Mouse (Mus musculus) adrenal gland, postnatal 4 days (tissue): ENCODE results near the gene Lats1. TPM values are rescaled to one million over a fixed set of nuclear protein-coding genes. Genes with fewer than 3 reads are reported as not detected.

Experiments
- DNase-seq, 2 experiments: peaks; one replicate each; pipeline ENCODE4 v3.0.0; 2021 to 2022; ENCODE audit warnings: low spot score in 2 of 2, mixed read lengths in 2 of 2
- long read RNA-seq, 2 experiments: library from polyadenylated mRNA; stranded (forward); transcript quantifications; one replicate each; pipeline ENCODE4 v2.0.0; 2021
- total RNA-seq, 2 experiments: library from RNA; stranded (reverse); gene quantifications; 2 replicates each; pipeline ENCODE4 v1.2.3; 2021

Gene Lats1
- total RNA-seq = 10 to 100 TPM; 63.5 to 65.9 TPM
- long read RNA-seq, experiment 1, full-length matches to known transcripts = 1 of 10 reads
- long read RNA-seq, experiment 1, partial matches to known transcripts = 2 of 10 reads
- long read RNA-seq, experiment 1, other reads (novel, unspliced or antisense) = 7 of 10 reads
- long read RNA-seq, experiment 2, partial matches to known transcripts = 7 of 20 reads
- long read RNA-seq, experiment 2, other reads (novel, unspliced or antisense) = 13 of 20 reads

- peak; percentile 84 to 85 for DNase-seq
Observed at GRCm38 (mm10) chr10:7680731-7681301, at the start of gene Lats1, which contains the start of gene Pcmt1. TSS of gene Lats1 (plus strand) at chr10:7681214. TSS of gene Pcmt1 (minus strand) at chr10:7681136.

DNA sequence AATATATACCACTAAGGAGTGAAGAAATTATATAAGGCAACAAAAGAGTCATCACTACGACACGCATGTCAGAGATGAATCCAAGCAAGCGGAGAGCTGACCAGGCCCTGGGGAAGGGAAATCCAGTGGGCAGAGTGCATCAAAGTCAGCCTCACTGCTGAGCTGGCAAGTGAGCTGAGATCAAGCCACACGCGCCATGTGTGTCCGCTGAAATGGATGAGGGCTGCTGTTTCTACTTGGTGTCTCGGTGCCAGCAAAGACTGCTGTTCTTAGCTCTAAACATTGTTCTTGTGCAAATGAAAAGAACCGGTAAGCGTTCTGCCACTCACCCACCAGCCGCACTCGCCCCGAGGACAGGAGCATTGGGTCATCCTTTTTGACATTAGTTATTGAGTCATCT is 40.6 kb upstream of the Lats1 start:
- no peak for DNase-seq

GRCm38 (mm10) chr10:7645911-7646310 is 35.1 kb upstream of the Lats1 start:
- DNase-seq = no peak

GRCm38 (mm10) chr10:7649059-7649458 is 32.0 kb upstream of the Lats1 start:
- no peak for DNase-seq

- DNase-seq = no peak
Observed at GRCm38 (mm10) chr10:7651057-7651456, 30.0 kb upstream of the Lats1 start.

GRCm38 (mm10) chr10:7662471-7663141 is 18.4 kb upstream of the Lats1 start:
- DNase-seq = peak; percentile 6 to 66

DNA sequence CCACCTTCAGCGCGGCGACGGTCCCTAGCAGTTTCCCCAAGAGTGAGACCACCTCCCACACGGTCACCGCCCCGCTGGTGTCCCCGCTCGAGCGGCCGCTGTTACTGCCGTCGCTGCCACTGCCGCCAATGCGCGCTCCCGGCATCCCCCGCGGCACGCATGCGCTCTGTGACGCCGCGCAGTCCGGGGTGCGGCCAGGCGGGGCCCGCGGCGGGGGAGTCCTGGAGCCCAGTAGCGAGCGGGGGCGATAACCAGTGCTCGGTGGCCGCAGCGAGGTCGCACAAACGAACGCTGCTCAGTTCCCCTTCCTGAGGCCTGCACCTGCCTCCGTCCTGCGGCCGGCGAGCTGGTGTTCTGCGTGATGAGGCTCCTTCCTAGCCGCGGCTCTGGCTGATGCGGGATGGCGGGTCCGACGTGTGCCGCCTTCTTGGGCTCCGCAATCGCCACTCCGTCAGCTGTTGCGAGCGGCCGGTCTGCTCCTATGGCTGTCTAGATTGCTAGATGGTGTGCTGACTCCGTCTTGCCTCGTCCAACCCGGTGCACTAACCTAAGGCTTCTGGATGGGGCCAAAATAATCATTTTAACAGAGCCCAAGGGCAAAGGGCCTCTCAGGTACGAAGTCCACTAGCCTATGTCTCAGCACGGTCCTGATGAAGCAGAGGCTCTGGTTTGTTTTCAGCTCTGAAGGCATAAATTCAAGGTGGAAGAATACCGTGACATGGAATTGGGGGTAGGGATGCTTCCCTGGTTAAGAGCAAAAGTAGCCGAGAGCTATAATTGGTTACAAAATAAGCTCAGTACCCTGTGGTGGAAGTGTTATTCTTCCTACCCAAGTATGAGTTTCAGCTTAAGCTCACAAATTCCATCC is 17.6 kb upstream of the Lats1 start:
- peak; percentile 86 to 88 for DNase-seq

DNA sequence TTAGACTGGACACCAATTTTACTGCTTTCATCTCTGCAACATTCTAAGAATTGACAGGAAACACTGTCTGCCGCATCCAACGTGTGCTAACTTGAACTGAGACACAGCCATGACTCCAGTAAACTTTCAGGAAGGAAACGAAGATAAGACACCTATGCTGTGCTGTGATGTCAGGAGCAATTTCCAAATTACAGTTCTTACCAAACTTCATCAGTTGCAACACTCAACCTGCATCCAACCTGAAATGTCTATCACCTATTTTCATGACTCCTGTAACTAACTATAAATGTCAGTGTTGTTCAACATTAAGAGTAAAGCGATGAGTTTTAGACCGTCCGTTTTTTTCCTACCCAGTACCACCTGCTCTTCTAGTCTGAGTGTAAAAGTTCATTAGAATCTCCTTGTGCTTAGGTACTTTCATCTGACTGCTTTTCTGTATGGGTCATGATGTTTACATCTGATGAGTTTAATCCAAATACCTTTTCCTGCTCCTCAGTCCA is 16.9 kb upstream of the Lats1 start:
- DNase-seq = no peak

DNA sequence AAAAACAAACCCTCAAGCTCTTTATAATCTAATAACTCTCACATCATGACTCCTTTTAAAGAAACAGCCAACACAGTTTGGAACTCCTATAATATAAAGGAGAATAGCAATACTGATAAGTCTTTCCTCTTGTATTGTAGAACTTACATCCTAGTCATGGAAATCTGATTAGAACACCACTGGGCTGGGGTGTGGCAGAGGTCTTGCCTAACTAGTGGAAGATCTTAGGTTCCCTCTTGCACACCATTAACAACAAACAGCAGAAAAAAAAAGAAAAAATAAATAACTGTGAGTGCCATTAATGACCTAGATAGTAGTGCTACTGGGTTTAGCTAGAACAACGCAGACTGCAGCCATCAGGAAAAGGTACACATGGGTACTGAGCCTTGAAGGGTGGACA is 16.1 kb upstream of the Lats1 start:
- DNase-seq = no peak

DNA sequence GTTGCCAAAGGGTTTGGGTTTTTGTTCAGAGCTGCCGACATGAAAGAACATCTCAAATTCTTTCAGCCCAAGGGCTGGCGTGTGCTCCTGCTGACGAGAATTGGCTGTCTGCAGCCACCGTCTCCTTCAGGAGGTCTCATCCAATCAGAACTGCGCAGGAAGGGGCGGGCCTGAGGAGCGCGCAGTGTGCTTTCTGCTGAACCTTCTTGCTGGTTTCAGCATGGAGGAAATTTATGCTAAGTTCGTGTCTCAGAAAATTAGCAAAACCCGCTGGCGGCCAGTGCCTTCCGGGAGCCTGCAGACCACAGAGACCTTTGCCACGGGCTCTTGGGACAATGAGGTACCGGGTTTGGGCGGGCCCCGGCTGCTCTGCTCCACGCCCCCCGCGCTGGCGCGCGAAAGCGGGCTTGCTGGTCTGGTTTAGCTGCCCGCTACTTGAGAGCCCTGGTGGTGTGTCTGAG is 13.6 kb upstream of the Lats1 start, which contains the start of gene Nup43:
TSS of gene Nup43 (plus strand) at position 162 of the 461 bp plus-strand sequence.
- peak; percentile 77 to 78 for DNase-seq

DNA sequence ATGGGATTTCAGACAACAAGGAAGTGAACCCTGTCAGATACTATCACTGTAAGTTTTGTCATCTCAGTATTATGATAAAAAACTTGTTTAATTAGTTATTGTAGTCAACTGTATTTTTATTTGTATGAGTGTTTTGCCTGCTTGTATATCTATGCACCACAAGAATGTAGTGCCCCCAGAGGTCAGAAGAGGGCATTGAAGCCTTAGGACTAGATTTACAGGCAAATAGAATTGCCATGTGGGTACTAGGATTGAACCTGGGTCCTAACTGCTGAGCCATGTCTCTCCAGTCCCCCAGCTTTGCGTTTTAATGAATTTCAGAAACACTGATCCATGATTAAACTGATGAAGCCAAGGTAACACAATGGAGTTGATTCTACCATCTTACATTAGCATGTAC is 7.3 kb upstream of the Lats1 start:
- no peak for DNase-seq

DNA sequence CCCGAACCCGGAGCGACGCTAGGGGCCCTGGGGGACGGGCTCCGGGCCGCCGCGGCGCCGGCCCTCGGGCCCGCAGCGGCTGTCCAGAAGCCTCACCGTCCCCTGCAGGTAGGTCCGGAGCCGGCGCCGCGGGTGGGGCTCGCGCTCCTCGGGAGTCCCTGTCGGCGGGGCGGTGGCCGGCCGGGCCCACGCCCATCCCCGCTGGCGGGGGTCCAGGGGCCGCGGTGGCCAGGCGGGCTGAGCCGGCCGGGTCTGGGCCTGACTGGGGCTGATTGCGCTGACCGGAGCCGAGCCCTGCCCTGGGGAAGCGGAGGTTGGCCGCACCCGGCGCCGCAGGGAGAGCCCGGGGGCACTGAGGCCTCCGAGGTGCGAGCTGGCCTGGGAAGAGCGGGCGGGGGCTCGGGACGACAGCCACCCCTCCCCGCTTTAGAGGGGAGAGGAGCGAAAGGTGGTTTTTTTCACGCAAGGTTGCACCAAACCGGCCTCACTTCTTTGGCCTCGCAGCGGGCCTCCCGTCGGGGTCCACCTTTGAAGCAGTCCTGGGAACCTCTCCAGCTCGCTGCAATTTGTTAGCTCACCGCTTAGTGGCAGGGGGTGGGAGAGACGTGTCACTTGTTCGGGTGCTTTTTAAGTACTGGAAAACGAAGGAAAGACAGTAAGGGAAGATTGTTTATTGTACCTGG is 470 bp downstream of the Lats1 start:
- peak; percentile 48 to 57 for DNase-seq

- no peak for DNase-seq
Observed at GRCm38 (mm10) chr10:7682249-7682648, 1.2 kb downstream of the Lats1 start.

GRCm38 (mm10) chr10:7686902-7687301 is 5.9 kb downstream of the Lats1 start:
- DNase-seq = no peak

DNA sequence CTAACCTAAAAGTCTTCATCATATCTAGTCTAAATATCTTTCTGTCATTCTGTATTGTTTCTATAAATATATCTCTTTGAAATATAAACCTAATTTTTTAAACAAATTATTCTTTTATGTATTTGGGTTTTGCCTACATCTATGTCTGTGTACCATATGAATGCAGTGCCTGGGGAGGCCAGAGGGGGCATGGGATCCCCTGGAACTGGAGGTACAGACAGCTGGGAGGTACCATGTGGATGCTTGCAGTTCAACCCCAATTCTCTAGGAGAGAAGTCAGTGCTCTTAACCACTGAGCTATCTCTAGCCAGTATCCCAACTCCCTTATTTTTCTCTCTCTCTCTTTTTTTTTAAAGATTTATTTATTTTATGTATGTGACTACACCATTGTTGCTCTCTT is 14.3 kb downstream of the Lats1 start:
- no peak for DNase-seq

GRCm38 (mm10) chr10:7700120-7700519 is 19.1 kb downstream of the Lats1 start:
- DNase-seq = no peak

DNA sequence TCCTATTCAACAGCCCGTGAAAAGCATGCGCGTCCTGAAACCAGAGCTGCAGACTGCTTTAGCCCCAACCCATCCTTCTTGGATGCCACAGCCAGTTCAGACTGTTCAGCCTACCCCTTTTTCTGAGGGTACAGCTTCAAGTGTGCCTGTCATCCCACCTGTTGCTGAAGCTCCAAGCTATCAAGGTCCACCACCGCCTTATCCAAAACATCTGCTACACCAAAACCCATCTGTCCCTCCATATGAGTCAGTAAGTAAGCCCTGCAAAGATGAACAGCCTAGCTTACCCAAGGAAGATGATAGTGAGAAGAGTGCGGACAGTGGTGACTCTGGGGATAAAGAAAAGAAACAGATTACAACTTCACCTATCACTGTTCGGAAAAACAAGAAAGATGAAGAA is 21.6 kb downstream of the Lats1 start:
- DNase-seq = no peak

- DNase-seq = no peak
Observed at GRCm38 (mm10) chr10:7710121-7710520, 29.1 kb downstream of the Lats1 start.

GRCm38 (mm10) chr10:7712506-7712905 is 31.5 kb downstream of the Lats1 start:
- no peak for DNase-seq

GRCm38 (mm10) chr10:7715056-7715455 is 34.0 kb downstream of the Lats1 start:
- no peak for DNase-seq
